Mouse (Mus musculus) G1E (cell line): ENCODE data around the gene Tmem40.

Experiments used
- CTCF ChIP-seq: IDR thresholded peaks from 2 replicates; pipeline ENCODE4 v1.5.1; 2012; ENCODE audit warnings: low read depth, low read length, inconsistent platforms, mixed read lengths
- GATA1 ChIP-seq: IDR thresholded peaks from 2 replicates; pipeline ENCODE4 v1.6.1; 2012; ENCODE audit warnings: borderline replicate concordance, low read length, inconsistent platforms, mixed read lengths

DNA sequence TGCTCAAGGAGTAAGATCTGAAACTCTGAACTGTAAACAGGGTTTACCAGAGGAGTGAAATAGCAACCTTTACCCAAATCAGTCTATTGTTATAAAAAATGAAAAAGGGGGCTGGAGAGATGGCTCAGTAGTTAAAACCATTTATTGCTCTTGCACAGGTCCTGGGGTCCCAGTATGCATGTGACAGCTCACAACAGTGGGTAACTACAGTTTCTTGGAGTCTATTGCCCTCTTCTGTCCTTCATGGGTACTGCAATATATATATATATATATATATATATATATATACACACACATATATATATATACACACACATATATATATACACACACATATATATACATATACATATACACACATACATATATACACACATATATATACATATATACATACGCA is 10.4 kb upstream of the Tmem40 start:
- TF ChIP-seq GATA1 (no peak), CTCF (no peak)
